Mouse (Mus musculus) thymus, postnatal 14 days (tissue): ENCODE results near the gene Klhl23.
A peak's percentile ranks its signal among the peaks of the same experiment; 100 is the strongest.
"Not testable (repeated sequence)": the region's sequence is repeated elsewhere in the genome, so short reads cannot be mapped to it uniquely, and the experiment has no call there.

Experiments used
- DNase-seq: peaks from one replicate; pipeline ENCODE4 v3.0.0; 2021

Klhl23 gene

GRCm38 (mm10) chr2:69821711-69822110 lies at the start of gene Klhl23:
Gene Klhl23 (plus strand): TSS chr2:69821944.
- DNase-seq, result peak; percentile 20

GRCm38 (mm10) chr2:69773331-69773730 lies 48.4 kb upstream of the Klhl23 start:
- no peak for DNase-seq

DNA sequence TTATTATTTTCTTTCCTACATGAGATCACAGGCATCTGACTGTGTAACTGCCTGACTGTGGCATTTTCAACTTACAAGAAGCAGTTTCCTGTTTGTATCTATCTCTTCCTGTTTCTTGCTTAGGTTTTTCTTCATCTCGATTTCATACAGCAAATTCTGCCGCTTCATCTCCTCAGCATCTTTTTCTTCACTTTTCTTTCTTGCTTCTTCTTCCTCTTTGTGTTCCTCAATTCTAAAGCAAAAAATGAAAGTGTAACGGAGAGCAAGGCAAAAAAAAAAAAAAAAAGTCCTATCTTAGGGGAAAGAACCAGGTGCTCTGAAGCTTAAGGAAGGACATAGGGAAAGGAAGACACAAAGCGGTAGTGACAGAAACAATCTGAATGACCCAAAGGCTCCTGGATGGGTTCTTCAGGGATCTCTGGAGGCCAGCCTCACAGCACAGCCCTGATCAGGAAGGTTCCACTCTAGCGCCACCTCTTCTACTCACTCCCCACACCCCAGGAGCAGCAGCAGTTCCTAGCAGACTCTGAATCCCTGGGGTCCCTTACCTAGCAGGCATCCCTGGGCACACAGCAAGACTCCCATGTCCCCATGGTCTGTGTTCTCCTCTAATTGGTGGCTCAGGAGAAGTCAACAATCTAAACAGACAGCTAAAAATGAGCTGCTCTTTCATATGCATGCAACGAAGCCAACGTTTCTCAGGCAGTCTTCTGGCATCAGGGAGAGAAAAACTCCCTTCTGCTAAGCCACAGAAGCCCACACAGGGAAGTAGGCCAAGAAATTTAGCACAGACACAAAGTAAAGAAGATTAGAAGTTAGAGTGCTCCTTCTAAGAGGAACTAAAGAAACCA lies 43.5 kb upstream of the Klhl23 start:
- peak; percentile 62 for DNase-seq

GRCm38 (mm10) chr2:69778836-69779177 lies 42.9 kb upstream of the Klhl23 start:
- DNase-seq, result peak; percentile 74

DNA sequence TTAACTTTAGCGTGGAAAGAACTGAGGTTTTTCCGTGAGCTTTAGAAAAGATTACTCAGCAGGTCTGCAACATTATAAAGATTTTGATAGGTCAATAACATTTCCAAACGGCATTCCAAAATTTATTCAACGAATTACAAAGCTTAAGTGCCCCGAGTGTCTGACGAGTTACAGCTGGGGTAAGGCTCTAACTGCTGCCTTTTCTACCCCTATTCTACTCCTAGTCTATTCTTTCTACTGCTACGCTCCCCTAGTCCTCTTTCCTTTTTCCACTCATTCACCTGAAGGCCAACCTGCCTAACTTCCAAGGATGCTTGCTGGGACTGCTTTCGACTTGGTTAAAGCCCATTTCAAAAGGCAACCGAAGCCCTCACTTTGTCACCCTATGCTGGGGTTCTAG lies 32.8 kb upstream of the Klhl23 start:
- no peak for DNase-seq

- DNase-seq, result peak; percentile 99
Observed at GRCm38 (mm10) chr2:69789429-69790069, 32.2 kb upstream of the Klhl23 start, which contains the start of the genes Ccdc173 and Phospho2. Gene Ccdc173 (minus strand): TSS chr2:69789575. Gene Phospho2 (plus strand): TSS chr2:69789623.

DNA sequence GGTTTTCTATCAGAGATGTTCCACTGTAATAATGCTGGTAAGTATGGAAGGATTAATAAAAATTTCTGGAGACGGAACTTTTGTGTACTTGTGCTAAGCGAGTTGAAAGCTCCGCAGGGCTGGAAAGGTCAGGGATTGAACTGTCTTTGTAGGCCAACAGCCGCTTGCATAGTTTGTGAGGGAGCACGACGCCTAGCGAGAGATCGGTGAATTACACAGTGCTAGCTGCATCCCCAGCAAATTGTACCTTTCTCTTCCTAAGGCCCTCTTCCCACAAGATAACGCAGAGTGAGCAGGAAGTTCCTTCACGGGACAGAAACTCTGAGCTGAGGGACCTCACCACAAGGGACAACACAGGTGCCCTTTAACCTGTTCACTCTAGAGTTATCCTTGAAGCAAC lies 31.5 kb upstream of the Klhl23 start:
- peak; percentile 87 for DNase-seq

DNA sequence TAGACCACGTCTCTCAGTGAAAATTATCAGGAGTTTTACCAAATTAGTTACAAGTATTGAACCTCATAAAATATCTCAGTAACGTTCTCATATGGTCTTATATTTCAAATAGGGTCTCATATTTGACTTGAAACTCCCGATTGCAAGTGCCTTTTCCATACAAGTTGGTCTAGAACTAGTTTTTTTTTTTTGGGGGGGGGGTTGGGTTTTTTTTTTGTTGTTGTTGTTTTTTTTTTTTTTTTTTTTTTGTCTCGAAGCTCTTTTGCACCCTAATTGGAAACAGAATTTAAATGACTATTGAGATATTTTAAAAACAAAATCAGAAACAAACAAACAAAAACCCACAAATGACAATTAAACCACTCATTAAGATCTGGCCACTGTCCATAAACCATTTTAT lies 31.0 kb upstream of the Klhl23 start:
- DNase-seq, result no peak

- peak; percentile 84 for DNase-seq
Observed at GRCm38 (mm10) chr2:69802911-69803312, 18.8 kb upstream of the Klhl23 start.

GRCm38 (mm10) chr2:69803756-69804155 lies 18.0 kb upstream of the Klhl23 start:
- no peak for DNase-seq

DNA sequence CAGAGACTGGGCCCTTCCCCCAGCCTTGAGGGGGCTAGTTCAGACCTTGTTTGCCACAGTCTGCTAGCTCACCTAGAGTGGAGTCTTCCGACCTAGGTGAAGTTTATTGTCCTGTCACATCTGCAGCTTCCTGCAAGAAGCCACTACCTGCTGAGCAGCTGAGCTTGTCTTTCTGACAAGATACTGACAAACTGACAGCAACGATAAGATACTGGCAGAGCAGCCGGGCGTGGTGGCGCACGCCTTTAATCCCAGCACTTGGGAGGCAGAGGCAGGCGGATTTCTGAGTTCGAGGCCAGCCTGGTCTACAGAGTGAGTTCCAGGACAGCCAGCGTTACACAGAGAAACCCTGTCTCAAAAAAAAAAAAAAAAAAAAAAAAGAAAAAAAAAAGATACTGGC lies 17.1 kb upstream of the Klhl23 start:
- DNase-seq, result not testable (repeated sequence)

- no peak for DNase-seq
Observed at GRCm38 (mm10) chr2:69810169-69810568, 11.6 kb upstream of the Klhl23 start.

DNA sequence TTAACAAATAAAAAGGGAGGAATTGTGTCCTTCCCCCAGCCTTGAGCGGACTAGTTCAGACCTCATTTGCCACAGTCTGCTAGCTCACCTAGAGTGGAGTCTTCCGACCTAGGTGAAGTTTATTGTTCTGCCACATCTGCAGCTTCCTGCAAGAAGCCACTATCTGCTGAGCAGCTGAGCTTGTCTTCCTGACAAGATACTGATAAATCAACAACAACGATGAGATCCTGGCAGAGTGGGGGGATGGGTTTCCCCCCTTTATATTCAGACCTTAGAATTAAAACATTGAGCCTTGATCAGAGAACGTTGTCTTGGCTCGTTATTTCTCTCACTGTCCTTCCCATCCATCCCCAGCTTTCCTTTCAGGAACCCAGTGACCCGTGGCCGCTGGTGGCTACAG lies 10.4 kb upstream of the Klhl23 start:
- not testable (repeated sequence) for DNase-seq

- no peak for DNase-seq
Observed at GRCm38 (mm10) chr2:69816575-69816974, 5.2 kb upstream of the Klhl23 start.

GRCm38 (mm10) chr2:69818350-69819085 lies 3.2 kb upstream of the Klhl23 start:
- DNase-seq, result no peak

GRCm38 (mm10) chr2:69820201-69820600 lies 1.5 kb upstream of the Klhl23 start:
- DNase-seq, result no peak

- DNase-seq, result peak; percentile 45
Observed at GRCm38 (mm10) chr2:69822361-69823128, 801 bp downstream of the Klhl23 start.

DNA sequence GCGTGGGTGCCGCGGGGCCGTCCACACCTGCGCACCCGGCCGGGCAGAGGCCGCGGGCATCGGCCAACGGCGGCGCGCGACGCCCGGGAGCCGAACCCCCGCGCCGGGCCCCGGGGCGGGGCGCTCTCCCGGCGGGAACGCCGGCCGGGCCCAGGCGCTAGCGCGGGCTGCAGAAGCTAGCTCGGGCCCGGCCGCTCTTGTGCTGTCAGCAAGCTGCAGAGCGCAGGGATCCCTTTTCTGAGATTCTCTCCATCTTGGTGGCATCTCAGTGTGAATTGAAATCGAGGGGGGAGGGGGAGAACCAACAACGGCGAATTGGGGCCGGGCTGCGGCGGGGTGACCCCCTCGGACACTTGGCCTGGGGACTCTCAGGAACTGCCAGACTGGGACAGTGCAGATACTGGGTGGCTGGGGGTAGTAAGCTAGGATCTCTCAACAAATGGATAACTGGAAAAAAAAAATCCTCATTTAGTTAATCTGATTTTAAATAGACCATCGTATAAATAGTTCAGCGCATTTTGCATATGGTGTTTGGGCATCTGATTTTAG lies 1.5 kb downstream of the Klhl23 start:
- peak; percentile 40 for DNase-seq

DNA sequence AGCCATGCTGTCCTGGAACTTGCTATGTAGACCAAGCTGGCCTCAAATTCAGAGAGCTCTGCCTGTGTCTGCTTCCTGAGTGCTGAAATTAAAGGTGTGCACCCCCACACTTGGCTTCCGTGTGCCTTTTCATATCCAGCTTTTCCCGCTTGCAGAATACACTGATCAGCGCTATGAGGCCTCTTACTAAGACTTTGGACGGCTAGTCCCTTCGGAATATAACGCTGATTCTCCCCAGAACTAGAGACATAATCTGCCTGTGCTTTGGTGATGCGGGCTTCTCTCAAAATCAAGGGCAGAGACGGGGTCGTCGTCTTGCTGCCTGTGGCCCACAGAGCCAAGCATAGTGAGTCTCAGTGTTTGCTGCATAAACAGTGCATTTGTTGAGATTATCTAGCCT lies 4.2 kb downstream of the Klhl23 start:
- DNase-seq, result no peak

DNA sequence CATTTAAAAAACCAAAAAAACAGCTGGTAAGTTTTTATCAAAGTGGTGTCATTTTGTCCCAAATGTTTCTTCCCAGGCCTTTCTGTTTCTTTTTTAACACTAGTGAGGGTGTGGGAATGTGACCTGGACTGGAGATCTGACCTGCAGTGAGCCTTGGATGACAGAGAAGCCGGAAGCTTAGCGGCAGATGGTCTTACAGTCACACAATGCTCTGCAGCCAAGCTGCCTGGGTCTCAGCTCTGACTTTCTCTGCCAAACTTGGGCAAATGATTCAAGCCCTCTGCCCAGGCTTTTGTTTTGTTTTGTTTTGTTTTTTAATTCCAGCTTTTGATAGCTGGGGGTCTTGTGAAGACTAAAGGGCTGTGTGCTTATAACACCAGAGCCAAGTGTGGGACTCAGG lies 4.6 kb downstream of the Klhl23 start:
- DNase-seq, result no peak

- DNase-seq, result no peak
Observed at GRCm38 (mm10) chr2:69828031-69828430, 6.3 kb downstream of the Klhl23 start.

DNA sequence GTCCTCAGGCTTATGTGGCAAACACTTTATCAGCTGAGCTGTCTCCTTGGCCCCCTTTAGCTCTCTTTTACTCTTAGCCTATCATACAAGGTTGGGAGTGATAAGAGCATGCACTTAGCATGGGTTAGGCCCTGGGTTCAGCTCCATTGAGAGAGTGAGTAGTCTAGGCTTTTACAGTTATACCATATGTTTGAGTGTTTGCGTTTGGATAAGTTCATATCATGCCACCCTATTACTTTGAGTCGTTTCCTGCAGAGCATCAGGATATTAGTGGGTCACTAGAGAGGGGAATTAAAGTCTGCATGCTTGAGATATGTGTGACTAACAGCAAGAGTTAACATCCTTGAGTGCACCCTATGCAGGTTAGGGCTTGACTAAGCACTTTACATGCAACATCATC lies 7.9 kb downstream of the Klhl23 start:
- DNase-seq, result no peak

GRCm38 (mm10) chr2:69830116-69830515 lies 8.4 kb downstream of the Klhl23 start:
- no peak for DNase-seq
